Mouse (Mus musculus) cortical plate, adult 2 months (tissue): Measurements from ENCODE around the gene Casc4.

ENCODE experiments used
- CTCF ChIP-seq: fragments of 200-500 bp; IDR thresholded peaks from 2 replicates; pipeline ENCODE4 v1.5.1; 2011; ENCODE audit warnings: mild to moderate bottlenecking, control low read depth, low read length; ENCODE audit not compliant: insufficient read depth; ENCODE audit errors: extremely low read depth
- POLR2A ChIP-seq: fragments of 200-500 bp; IDR thresholded peaks from 2 replicates; pipeline ENCODE4 v1.6.1; 2011; ENCODE audit warnings: mild to moderate bottlenecking, low read length, control low read depth; ENCODE audit not compliant: insufficient read depth; ENCODE audit errors: extremely low read depth

DNA sequence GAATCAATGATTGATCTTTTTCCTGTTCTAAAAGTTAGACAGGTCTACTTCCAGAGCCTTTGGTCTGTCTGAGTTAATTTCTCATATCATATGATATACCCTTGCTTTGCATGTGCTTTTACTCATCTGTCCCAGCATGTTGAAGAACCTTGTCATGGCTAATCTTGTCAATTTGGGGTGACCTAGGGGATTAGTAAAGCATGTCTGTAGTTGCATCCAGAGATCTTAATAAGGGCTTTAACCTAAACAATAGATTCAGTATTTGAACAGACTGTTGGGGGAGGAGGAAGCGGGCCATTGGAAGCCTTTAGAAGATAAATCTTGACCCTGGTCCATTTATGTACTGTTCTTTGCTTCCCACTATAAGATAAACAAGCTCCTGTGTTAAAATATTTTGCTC is 12.7 kb downstream of the Casc4 start:
- TF ChIP-seq CTCF (no peak), POLR2A (no peak)
